8 mouse cellular contexts compared by ENCODE assay signal in the genomic region with DNA sequence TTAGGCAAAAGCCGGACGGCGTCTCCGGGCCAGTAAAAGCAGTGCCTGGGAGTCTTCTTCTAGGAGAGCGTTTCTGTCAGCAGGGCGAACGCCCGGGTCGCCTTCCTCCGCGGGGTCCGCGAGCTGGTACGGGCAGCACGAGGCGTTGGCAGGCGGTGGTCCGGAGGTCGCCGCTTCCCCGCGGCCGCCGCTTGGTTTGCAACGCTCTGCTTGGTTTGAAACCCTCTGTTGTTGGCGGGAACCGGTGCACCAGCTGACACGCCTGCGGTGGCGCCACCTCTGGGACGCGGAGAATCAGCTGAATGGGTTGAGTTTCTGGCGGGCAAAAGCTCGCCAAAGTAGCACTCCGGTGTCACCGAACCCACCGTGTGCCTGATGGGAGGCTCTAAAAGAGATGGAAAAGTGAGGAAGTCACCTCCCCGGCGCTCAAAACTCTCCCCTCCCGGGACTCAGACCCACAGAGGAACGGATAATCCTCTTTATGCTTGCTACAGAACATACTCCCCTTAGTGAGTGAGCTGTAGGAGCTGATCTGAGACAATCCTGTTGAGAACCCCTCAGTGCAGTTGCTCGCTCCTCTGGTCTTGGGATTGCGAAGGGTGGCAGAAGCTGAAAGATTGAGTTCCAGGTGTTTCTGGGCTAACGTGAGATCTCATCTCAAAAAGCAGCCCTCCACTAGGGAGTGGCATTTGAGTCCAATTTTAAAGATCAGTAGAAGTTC. TPM values are rescaled to one million over a fixed set of nuclear protein-coding genes. Genes with fewer than 3 reads are reported as not detected.
DNase-seq lines count a peak whose midpoint lies in the region; ATAC-seq and TF ChIP-seq lines count a peak whose summit lies in the region.

No protein-coding gene starts in this region.

- no peak for TF ChIP-seq CTCF in testis, adult 2 months (IDR thresholded peaks at IDR 0.05; ENCODE audit: control insufficient read depth, insufficient read depth, insufficient replicate concordance, low read depth, low read length)

- no peaks in the 10 kb centered on the region for H3K9me3 ChIP-seq in embryonic facial prominence, embryonic 14.5 days (ENCODE audit: control insufficient read depth, low read length)
- H3K9me3 ChIP-seq in liver, embryonic 12.5 days (replicated peaks): no peaks in the 10 kb centered on the region

- H3K4me2 ChIP-seq in embryonic facial prominence, embryonic 14.5 days (ENCODE audit: low read depth, low read length): peak overlapping the region; percentile 83
- H3K4me2 ChIP-seq in liver, embryonic 12.5 days: peak overlapping the region; percentile 97
- H3K4me2 ChIP-seq in myocyte (ENCODE audit: low read depth): peak overlapping the region; percentile 90

- H3K27me3 ChIP-seq in embryonic facial prominence, embryonic 14.5 days (replicated peaks; ENCODE audit: control insufficient read depth, insufficient read depth, low read length): no peaks in the 10 kb centered on the region
- no peaks in the 10 kb centered on the region for H3K27me3 ChIP-seq in liver, embryonic 12.5 days (replicated peaks)
- H3K27me3 ChIP-seq in myocyte (ENCODE audit: control insufficient read depth, insufficient read depth, insufficient read length): no peaks in the 10 kb centered on the region
- H3K27me3 ChIP-seq in testis, adult 2 months (ENCODE audit: control insufficient read depth, insufficient read depth, low read length): no peaks in the 10 kb centered on the region

- H3K79me2 ChIP-seq in myocyte (ENCODE audit: control insufficient read depth, insufficient read depth): peaks cover 16% of the 10 kb centered on the region

- H3K9ac ChIP-seq in embryonic facial prominence, embryonic 14.5 days (ENCODE audit: low read depth, low read length): peak overlapping the region; percentile 89
- H3K9ac ChIP-seq in liver, embryonic 12.5 days: peak overlapping the region; percentile 93

- H3ac ChIP-seq in myocyte (ENCODE audit: control insufficient read depth, insufficient read length): peak overlapping the region; percentile 59

- peak; percentile 79 for ATAC-seq in embryonic facial prominence, embryonic 14.5 days (ENCODE audit: low read depth)
- peak; percentile 79 for ATAC-seq in liver, embryonic 12.5 days

- WGBS in embryonic facial prominence, embryonic 14.5 days: 1% methylated on average over 32 of the region's 44 CpGs
- under 1% methylated on average over 44 of the region's 44 CpGs for WGBS in liver, embryonic 12.5 days (ENCODE audit: insufficient replicate concordance)

- peaks cover 9% of the 10 kb centered on the region; the same call in 1 of the 2 replicates for H3K4me1 ChIP-seq in embryonic facial prominence, embryonic 14.5 days (ENCODE audit: control insufficient read depth, insufficient read depth, low read length)
- H3K4me1 ChIP-seq in liver, embryonic 12.5 days: peaks cover 22% of the 10 kb centered on the region
- H3K4me1 ChIP-seq in testis, adult 2 months (ENCODE audit: control insufficient read depth, insufficient read depth, low read length): no peaks in the 10 kb centered on the region

- DNase-seq in 3T3-L1 (ENCODE audit: low read depth, low spot score) (peak; percentile 76), WW6 (ENCODE audit: low read depth, low spot score) (peak; percentile 26)
- peak; percentile 86 for DNase-seq in embryonic facial prominence, embryonic 14.5 days (ENCODE audit: low spot score)
- DNase-seq in heart, adult 8-10 months (ENCODE audit: low spot score): peak; percentile 57
- peak; percentile 75 for DNase-seq in kidney, adult 9 months

- TF ChIP-seq POLR2A in myocyte (IDR thresholded peaks at IDR 0.05; ENCODE audit: insufficient read length, low read depth): no peak
- 0 out of 2 replicates have a peak, but pooled peaks have one; percentile 20 for TF ChIP-seq POLR2A in testis, adult 2 months (IDR thresholded peaks at IDR 0.05; ENCODE audit: control insufficient read depth, low read depth, low read length)

- H3K27ac ChIP-seq in embryonic facial prominence, embryonic 14.5 days (replicated peaks; ENCODE audit: low read depth, low read length): peak overlapping the region; percentile 89
- H3K27ac ChIP-seq in liver, embryonic 12.5 days: peak overlapping the region; percentile 92
- H3K27ac ChIP-seq in testis, adult 2 months (ENCODE audit: control insufficient read depth, insufficient read depth, low read depth, low read length): peak overlapping the region; percentile 95

- peak overlapping the region; percentile 80 for H3K4me3 ChIP-seq in embryonic facial prominence, embryonic 14.5 days (ENCODE audit: low read depth, low read length)
- H3K4me3 ChIP-seq in liver, embryonic 12.5 days: peak overlapping the region; percentile 89
- peak overlapping the region; percentile 52 for H3K4me3 ChIP-seq in myocyte
- H3K4me3 ChIP-seq in testis, adult 2 months (ENCODE audit: control insufficient read depth, low read depth, low read length): peak overlapping the region; percentile 95

- H3K36me3 ChIP-seq in embryonic facial prominence, embryonic 14.5 days (ENCODE audit: control insufficient read depth, insufficient read depth, low read length): no peaks in the 10 kb centered on the region
- H3K36me3 ChIP-seq in liver, embryonic 12.5 days: no peaks in the 10 kb centered on the region
- peaks cover 7% of the 10 kb centered on the region for H3K36me3 ChIP-seq in myocyte (ENCODE audit: control insufficient read depth, insufficient read depth)
- H3K36me3 ChIP-seq in testis, adult 2 months (ENCODE audit: control insufficient read depth, insufficient read depth, low read length): no peaks in the 10 kb centered on the region; the same call in 1 of the 2 replicates

TF ChIP-seq in myocyte, 11 proteins besides CTCF, POLR2A, EP300 and RAD21:
- TF ChIP-seq MAX (IDR thresholded peaks at IDR 0.05; ENCODE audit: low read depth) (no peak), MYOD1 (IDR thresholded peaks at IDR 0.05; ENCODE audit: control insufficient read depth in 1 of 3, insufficient read length in 2 of 3, low read depth in 2 of 3) (peak in 2 of 3 experiments; percentile 19 to 59), CEBPB (IDR thresholded peaks at IDR 0.05; ENCODE audit: insufficient read depth, poor library complexity, severe bottlenecking) (no peak), E2F4 (IDR thresholded peaks at IDR 0.05; ENCODE audit: insufficient read depth) (peak; percentile 79), REST (IDR thresholded peaks at IDR 0.05; ENCODE audit: insufficient read depth, insufficient read length) (no peak), MYOG (IDR thresholded peaks at IDR 0.05; ENCODE audit: control insufficient read depth in 1 of 3, insufficient read depth in 1 of 3, insufficient read length in 2 of 3, low read depth in 2 of 3) (peak in 1 of 3 experiments; percentile 57), POLR2AphosphoS2 (IDR thresholded peaks at IDR 0.05; ENCODE audit: insufficient read length, low read depth) (no peak), USF1 (IDR thresholded peaks at IDR 0.05; ENCODE audit: low read depth) (peak; percentile 31)

RNA-seq across cellular contexts. Expression of a gene that starts 0.6 kb away (rescaled TPM):
- polyA plus RNA-seq in embryonic facial prominence, embryonic 14.5 days (2014; fragmentation: Nextera tagmentation; extraction: Ambion mirVana): 29.1 and 30.8 TPM in 2 replicates
- total RNA-seq in heart, adult 8-10 months (2022): 10 to 100 TPM in 2 of 4 experiments, 1 to 10 TPM in 2; 8.7 to 11.3 (median 9.9) TPM
- polyA plus RNA-seq in liver, embryonic 12.5 days (2016; fragmentation: Nextera tagmentation; extraction: Ambion mirVana): 11.2 and 11.7 TPM in 2 replicates
- polyA plus RNA-seq in myocyte (2012; fragmentation: generic; extraction: Trizol): 8.0 TPM
- 72.9 and 74.3 TPM in 2 replicates for polyA plus RNA-seq in testis, adult 2 months (2012; rRNA removed)

RNA-seq across cellular contexts. Expression of a gene that starts 18.6 kb away (rescaled TPM):
- polyA plus RNA-seq in embryonic facial prominence, embryonic 14.5 days (2014; fragmentation: Nextera tagmentation; extraction: Ambion mirVana): 21.1 and 35.0 TPM in 2 replicates
- not detected for total RNA-seq in heart, adult 8-10 months (2022)
- not detected in 2 replicates for polyA plus RNA-seq in liver, embryonic 12.5 days (2016; fragmentation: Nextera tagmentation; extraction: Ambion mirVana)
- not detected for polyA plus RNA-seq in myocyte (2012; fragmentation: generic; extraction: Trizol)
- polyA plus RNA-seq in testis, adult 2 months (2012; rRNA removed): not detected in 2 replicates

Comparison
In these comparisons a context has a peak if more than half of its experiments do, and no peak if none do; other contexts are left out.
1. Peak in every context shown above with its lines: DNase-seq, ATAC-seq, H3K4me3 ChIP-seq and H3K27ac ChIP-seq.
2. DNase-seq: peak in every context shown above with its lines; median percentile 86 in embryonic facial prominence, embryonic 14.5 days; 76 in 3T3-L1; 75 in kidney, adult 9 months; 57 in heart, adult 8-10 months; 26 in WW6.
3. RNA of a gene that starts 18.6 kb away (polyA plus RNA-seq): 21.1 to 35.0 TPM in embryonic facial prominence, embryonic 14.5 days; not detected in liver, embryonic 12.5 days, not detected in myocyte (single experiment) and not detected in testis, adult 2 months; every median in the first group is over 10 times any median in the second.